Mouse (Mus musculus) left cerebral cortex, adult 8-10 months (tissue): ENCODE data around the gene Pacsin3. TPM values are rescaled to one million over a fixed set of nuclear protein-coding genes. Genes with fewer than 3 reads are reported as not detected.
"Not testable (repeated sequence)": the region's sequence is repeated elsewhere in the genome, so short reads cannot be mapped to it uniquely, and the experiment has no call there.

Experiments used
- DNase-seq, 2 experiments: peaks; one replicate each; pipeline ENCODE4 v3.0.0; 2022; ENCODE audit warnings: low spot score in 2 of 2
- total RNA-seq, 4 experiments: library from RNA; stranded (reverse); gene quantifications; 2 replicates each; pipeline ENCODE4 v1.2.4; 2022

The Pacsin3 gene
- total RNA-seq, result 10 to 100 TPM; 40.3 to 47.5 (median 45.7) TPM

DNA sequence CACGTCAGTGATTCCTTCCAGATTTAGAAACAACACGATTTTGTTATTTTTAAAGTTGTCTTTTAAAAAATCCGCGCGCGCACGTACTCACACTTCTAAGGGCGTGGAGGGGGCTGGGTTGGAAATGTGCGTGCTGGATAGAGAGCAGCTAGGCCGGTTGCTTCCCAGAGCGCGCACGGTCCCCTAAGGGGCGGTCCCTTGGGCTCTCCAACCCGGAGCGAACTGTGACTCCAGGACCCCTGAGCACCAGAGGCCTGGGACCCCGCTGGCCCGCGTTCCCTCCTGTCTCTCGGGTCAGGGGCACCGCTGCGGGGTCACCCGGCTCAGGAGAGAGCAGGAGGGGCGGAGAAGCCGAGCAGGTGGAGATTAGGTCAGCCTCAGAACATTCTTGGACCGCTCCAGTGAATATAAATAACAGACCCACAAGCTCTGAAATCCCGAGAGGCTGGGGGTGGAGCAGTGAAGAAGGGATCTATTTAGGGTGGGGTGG, at the start of gene Pacsin3:
Pacsin3 (plus strand) TSS at position 294 of the 490 bp plus-strand sequence.
- peak in 1 of 2 experiments; percentile 49 for DNase-seq

DNA sequence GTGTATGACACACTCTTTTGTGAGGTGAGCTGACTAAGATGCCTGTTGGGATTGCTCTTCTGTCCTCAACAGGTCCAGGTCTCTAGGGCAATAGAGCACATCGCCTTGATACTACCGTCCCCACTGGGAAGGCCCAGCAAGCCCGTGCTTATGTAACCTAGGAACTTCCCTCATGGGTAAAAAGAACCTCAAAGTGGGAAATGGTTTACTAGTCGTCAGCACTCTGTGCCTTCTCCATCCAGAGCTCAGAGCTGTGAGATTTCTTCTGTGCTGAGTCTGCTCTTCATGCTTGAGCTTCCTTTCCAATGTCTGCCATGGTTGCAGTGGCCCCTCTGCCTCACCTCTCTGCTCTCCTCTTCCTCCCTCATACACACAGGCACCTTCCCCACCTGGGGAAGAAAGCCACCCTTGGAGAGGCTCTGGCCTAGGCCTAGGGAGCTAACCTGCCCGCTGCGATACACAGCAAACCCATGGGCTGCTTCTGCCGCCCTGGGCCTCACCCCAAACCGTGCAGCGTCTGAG, 49.4 kb upstream of the Pacsin3 start:
- no peak for DNase-seq

DNA sequence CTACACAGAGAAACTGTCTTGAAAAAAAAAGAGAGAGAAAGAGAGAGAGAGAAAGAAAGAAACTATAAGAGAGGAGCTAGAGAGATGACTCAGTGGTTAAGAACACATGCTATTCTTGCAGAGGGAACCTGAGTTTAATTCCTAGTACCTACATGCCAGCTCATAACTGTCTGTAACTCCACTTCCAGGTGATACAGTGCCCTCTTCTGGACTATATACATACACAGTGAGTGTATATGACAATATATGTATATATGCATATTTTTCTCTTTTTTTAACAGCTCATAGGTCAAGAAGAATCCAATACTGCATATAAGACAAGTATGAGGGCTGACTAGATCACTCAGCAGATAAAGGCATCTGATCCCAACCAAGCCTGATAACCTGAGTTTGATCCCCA, 42.4 kb upstream of the Pacsin3 start:
- no peak for DNase-seq

DNA sequence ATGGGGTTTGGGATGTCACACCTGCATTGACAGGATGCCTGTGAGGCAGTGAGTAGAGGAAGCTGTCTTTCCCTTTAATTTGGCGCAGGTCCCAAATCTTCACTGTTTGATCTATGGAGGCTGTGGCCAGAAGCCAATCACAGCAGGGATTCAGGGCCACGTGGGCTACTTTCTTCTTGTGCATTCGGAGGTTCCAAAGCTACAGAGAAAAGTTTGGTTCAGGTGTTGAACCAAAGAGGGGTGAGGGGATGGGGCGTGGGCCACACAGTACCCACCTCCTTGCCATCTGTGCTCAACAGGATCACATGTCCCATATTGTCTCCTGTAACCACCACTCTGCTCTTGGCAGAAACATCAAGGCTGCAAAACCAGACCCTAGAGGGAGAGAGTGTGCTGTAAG, 38.7 kb upstream of the Pacsin3 start:
- no peak for DNase-seq

DNA sequence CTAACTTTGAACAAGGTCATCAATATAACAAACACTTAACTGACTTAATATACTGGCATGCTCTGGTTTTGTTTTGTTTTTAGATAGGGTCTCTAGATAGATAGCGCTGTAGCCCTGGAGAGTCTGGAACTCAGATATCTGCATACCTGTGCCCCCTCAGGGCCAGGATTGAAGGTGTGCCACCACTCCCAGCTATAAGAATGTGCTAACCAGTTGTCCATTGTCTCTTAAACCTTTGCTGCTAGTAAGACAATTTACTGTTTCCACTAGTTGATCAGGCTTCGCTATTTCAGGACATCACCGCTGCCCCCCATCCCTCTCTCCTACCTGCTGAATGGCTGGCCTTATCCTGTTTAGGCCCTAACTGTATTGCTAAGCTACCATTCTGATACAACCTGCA, 35.3 kb upstream of the Pacsin3 start:
- no peak for DNase-seq

DNA sequence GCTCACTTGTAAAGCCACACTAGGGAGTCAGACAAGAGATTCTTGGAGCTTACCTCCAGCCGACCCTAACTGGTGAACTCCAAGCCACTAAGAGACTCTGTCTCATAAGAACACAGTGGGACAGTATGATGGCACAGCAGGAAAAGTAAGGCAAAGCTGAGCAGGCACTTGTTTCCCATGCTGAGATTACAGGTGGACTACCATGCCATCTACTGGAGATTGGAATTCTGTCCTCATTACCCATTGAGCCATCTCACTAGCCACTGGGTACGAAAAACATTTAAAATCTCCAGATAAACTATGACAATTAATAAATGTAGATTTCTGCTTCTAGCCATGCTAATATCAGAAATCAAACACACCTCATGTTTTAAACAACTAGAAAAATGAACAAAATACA, 32.1 kb upstream of the Pacsin3 start:
- DNase-seq, result no peak

DNA sequence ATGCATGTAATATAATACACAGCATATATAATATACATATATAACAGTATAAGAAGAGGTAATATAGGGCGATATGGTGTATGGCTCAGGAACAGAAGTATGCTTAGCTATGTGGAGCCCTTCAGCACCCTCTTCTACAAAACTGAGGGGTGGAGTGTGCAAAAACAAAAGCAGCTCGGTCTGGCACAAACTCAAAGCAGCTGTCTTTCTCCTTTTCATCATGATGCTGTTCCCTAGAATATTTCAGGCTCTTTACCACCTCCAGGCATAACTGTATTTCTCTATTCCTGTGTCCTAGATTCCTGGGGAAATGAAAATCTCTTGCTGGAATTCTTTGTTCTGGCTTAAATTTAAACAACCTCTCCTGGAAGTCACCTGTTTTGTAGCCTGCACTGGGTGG, 26.0 kb upstream of the Pacsin3 start:
- peak in 1 of 2 experiments; percentile 31 for DNase-seq

DNA sequence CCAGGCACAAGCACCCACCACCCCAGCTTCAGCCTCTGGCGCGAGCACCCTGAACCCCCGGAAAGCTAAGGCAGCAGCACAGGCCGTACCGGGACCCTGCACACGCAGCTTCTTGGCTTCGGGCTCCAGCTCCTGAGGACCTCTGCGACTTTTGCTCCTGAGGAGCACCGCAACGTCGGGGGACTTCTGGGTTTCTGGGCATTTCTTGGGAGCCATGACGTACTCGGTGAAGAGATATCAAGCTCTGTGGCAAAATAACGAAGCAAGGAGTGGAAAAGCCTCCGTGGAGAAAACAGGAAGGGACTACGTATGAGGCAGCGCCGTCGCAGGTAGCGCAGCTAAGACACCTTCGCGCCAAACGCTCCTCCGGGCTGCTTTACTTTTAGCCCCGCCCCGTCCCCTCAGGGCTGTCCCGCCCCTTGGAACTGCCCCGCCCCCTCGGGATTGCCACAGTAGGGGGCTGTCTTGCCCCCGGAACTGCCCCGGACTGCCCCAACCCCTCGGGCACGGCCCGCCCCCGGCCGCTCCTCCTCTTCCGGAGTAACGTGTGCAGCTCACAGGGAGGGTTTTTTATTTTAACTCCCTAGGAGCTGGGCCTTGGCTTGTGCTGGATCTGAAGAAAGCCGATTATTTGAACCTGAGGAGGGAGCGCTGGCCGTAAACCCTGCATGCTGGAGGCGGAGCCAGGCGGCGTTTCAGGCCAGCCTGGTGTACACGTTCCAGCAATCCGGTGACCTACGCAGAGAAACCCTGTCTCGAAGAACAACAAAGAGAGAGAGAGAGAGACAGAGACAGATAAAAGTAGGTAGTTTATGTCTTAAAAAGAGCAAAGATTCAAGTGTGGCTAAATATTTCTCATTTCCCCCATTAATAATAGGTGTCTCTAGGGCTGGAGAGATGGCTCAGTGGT, 18.9 kb upstream of the Pacsin3 start, which contains the start of gene Ddb2:
Ddb2 (minus strand) TSS at position 382 of the 910 bp plus-strand sequence.
- peak; percentile 58 to 86 for DNase-seq

DNA sequence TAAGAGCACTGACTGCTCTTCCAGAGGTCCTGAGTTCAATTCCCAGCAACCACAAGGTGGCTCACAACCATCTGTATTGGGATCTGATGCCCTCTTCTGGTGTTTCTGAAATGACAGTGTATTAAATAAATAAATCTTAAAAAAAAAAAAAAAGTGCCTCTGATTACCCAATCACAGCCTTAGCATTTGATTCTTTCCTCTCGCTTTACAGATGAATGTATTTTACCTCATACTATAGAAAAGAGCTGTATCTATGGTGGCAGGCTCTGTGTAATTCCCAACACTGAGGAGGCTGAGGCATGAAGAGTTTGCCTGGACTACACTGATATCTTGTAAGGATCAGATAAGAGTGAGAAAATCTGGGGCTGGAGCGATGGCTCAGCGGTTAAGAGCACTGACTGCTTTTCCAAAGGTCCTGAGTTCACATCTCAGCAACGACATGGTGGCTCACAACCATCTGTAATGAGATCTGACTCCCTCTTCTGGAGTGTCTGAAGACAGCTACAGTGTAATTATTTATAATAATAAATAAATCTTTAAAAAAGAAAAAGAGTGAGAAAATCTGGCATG, 18.2 kb upstream of the Pacsin3 start:
- DNase-seq, result not testable (repeated sequence)

DNA sequence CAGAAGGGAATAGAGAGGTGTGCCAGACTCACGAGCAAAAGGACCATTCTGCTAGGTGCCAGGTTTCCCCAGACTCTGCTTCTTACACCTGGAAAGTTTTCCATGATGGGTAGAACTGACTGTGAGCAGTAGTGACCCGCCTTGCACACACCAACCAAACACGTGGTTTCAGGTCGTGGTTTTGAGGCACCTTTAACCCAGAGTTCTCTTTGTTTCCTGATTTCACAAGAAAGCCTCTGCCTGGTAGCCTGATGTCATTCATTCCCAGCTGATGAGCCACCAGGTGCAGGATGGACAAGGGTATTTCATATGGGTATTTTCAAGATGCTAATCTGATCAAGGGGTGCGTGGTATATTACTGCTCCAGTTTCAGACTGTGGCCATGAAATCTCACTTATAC, 13.2 kb upstream of the Pacsin3 start:
- no peak for DNase-seq

DNA sequence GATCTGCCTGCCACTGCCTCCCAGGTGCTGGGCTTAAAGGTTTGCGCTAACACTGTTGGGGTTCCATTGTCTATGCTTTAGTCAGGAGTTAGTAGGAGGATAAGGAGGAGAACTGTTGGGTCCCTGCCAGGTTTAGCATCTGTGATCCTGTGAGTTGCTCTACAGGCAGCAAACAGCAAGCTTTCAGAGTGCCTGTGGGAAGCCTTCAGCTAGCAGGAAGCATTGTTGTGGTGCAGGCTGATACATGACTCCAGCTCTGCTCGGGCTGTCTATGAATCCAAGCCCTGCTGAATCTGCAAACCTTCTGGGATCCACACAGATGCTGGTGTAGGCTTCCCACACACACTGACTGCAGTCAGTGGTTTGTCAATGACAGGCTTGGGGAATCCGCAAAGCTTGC, 12.3 kb upstream of the Pacsin3 start:
- peak in 1 of 2 experiments; percentile 86 for DNase-seq

DNA sequence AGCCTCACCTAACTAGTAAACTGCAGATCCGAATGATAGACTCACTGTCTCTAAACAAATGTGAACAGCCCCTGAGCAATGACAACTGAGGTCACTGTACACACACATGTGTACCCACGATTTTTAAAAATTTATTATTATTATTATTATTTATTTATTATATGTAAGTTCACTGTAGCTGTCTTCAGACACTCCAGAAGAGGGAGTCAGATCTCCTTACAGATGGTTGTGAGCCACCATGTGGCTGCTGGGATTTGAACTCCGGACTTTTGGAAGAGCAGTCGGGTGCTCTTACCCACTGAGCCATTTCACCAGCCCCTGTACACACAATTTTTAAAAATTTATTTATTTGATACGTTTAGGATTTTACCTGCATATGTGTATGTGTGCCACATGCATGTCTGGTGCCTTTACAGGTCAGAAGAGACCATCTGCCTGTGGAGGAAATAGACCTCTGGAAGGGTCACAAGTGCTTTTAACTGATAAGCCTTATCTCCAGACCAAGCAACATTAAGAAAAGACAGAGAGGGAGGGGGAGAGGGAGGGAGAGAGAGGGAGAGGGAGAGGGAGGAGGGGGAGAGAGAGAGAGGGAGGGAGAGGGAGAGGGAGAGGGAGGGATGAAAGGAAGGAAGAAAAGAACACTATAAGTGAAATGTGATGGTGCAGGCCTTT, 11.1 kb upstream of the Pacsin3 start:
- DNase-seq, result no peak

DNA sequence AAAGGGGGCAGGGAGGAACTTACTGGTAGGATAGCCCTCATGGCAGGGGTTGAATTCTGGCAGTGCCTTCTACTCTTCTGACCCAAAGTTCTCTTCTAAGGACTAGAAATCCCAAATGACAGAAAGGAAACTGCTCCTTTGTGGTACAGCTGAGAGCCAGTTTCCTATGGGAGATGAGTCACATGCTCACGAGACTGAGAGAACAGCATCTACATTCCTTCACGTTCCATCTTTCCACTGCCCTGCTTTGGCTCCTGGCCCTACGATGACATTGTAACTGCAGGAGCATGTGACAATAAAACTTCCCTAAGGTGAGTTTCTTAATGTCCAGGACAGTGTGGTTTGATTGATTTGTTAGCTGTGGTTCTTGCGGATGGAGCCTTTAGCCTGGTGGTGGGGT, 7.4 kb upstream of the Pacsin3 start:
- DNase-seq, result no peak

DNA sequence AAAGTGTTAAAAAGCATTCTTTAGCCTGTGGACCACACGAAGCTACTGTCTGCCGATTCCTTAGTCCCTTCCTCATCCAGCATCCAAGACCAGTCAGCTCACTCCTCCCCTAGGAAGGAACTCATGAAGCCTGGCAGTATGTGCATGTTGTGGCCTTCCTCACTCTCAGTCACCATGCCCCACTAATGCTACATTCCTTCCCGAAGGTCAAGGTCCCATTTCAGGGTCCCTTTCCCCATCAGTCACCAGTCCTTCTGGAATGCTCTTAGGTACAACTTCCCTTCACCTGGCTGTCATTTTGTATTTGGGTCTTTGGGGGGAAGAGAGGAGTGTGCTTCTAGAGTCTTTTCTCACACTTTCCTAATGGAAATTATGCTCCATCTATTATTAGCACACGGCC, 3.8 kb upstream of the Pacsin3 start:
- no peak for DNase-seq

DNA sequence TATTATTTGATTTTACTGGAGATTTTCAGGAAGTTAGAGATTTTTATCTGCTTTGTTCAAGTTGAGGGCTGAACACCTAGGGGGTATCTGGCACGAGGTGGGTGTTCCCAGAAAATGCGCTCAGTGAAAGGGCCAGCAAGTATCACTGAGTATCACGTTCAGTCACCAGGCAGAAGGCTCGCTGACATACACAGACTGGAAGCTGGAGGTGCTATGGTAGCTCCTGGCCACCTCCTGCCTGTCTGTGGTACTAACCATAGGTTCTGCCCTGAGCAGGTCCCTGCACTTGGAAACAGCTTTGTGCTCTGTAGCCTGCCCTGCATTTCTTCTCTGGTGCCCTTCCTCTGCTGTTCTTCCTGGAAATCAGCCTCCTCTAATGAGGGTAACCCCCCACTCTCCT, 3.2 kb upstream of the Pacsin3 start:
- DNase-seq, result no peak

DNA sequence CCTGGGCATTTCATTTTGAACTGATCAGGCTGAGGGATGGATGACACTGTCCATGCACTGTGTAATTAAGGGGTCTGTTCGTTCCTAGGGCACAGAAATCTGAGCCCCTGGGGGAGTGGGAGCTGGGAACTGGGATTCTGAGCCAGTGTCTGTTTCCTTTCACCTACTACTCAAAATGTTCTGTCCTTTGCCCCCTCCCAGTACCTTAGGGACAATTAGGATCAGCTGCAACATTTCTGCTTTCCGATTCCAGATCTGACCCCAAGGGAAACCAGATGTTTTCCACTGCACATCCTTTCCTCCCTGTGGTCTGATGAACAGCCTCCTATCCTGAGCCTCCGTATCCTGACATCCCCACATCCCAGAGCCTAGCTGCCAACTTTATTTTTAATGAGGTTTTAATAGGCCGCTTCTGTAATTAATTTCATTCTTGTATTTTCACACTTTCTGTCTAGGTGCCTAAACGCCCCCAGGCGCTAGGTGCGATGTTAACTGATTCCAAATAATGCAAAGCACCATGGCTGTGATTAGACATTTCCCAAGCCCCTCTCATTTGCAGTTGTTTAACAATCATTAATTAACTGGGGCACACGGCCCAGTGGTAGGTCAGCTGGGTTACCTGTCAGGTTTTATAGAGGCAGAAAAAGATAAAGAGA, 901 bp upstream of the Pacsin3 start:
- DNase-seq, result no peak

DNA sequence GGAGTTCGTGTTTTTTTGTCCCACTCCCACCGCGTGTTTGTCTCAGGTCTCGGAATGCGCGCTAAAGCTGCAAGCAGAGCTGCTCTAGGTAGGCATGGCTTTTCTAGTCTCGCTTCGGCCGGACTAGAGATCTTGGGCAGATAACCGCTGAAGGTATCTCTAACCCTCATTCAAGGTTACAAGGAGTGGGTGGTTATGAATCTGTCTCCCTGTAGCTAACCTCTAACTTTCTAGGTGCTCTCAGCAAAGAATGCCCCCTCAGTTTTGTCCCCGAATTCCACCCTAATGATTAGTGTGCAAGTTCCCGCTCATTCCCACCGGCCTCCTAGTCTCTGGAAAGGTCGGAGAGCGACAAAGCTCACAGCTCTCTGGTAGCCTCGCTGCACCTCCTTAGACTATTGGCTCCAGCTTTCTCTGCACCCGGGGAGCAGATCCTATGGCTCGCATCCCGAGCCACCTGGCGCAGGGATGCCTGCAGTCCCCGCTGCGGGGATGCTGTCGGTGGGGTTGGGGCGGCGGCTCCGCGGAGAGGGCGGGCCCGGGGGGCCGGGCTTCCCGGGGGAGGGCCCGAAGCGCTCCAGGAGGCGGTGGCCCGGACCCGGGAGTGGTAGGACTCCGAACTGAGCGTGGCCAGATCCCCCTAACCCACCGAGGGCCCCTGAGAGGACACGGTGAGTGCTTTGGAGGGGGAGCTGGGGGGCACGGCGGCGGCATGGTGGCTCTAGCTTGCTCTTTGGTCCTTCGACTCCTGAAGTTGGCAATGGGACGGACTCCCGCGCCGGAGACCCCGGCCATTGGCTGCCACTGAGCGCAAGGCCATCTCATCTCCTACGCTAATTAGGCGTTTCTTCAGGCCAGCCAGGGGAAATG, 737 bp downstream of the Pacsin3 start:
- peak in 1 of 2 experiments; percentile 51 for DNase-seq

DNA sequence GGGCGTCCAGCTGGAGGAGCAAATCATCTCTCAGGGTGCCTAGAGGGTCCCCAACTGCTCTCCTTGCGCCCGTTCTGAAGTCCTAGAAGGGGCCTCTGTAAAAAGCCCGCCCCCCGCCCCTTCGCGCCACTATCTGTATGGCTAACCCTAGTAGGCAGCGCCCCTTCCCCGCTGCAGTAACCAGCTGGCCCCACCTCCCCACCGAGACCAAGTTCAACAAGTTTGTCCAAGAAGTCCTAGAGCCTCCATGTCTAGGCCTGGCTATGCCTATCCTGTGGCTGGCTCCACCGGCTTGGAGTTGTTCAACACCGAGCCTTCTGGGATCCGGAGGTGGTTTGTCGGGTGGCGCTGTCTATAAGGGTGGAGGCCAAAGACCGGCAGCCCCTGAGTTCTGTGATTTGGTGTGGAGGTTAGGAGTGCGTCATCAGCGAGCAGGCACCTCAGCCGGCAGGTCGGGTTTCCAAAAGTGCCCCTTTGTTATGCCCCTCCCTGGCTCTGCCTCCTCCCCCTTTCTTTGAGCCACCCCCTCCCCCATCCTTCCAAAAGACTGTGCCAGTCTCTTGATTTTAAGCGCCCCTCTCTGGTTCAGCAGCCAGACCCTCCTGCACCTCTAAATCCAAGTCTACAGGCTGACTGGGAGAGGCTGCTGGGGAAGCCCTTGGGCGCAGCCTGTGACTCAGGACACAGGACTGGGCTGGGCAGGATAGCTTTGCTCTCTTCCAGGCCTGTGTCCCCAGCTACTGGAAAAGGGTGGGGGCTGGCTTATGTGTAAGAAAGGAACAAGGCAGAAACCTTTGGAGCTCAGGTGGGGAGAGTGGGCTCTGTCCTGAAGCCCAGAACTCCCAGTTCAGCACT, 1.6 kb downstream of the Pacsin3 start:
- DNase-seq, result peak in 1 of 2 experiments; percentile 35

DNA sequence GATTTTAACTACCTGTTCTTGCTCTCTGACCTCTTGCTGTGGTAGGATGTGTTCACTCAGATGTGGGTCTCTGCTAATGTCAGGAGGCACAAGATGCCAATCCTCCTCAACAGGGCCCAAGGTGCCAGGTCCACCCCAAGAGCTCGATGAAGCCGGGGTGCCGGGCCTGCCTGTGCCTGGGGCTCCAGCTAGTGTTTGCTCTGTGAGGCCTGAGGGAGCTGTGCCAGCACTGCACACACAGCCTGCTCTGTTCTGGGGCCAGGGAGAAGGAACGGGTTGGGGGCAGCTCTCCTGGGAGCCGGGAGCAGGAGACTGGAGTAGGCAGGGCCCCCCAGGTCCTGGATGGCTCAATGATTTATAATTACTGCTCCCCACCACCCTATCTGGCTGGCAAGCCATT, 2.3 kb downstream of the Pacsin3 start:
- peak in 1 of 2 experiments; percentile 58 for DNase-seq
